Mouse (Mus musculus): ENCODE data around the gene Rbm42. TPM values are rescaled to one million over a fixed set of nuclear protein-coding genes. Genes with fewer than 3 reads are reported as not detected.

Rbm42 gene
- polyA plus RNA-seq, 1 experiment from 2014 or later: 58.0 TPM

DNA sequence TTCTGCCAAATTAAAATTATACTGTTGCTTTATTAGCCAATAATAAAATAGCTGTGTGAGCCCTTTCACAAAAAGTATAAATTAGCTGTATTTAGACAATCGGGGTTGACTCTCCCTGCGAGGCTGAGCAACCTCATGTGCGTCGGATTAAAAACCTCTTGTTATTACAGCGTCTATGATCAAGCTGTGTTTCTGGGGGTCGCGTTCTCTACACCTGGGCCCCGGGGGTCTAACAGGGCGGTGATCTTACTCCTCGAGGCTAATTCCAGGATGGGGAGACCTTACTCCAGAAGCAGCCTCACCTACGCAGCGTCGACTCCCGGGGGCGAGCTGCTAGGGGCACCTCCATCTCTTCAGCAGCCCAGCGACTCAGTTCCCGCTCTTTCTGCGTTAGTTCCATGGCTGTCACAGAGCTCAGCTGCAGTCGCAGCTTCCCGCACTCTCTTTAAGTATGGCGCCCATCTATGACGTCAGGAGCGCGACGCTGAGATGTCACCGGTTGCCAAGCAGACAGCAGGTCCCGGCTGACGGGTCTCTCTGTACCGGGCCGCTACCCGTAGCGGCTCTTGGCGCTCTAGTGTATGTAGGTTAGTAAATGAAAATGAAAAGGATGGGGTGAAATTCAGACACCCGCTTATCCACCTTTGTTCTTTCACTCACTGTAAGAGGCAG is 14.5 kb upstream of the Rbm42 start, which contains the start of gene Haus5:
TSS of gene Haus5 (minus strand) at position 466 of the 672 bp plus-strand sequence.
- under 1% methylated on average over 34 of the region's 34 CpGs for WGBS (ENCODE audit: insufficient replicate concordance)
- Histone ChIP-seq H3K9ac (peak within 1 kb of the TSS; percentile 87), H3K4me3 (replicated peaks) (peak within 1 kb of the TSS; percentile 80), H3K9me3 (replicated peaks) (no peaks in the 10 kb centered on the region), H3K27ac (peak within 1 kb of the TSS; percentile 76), H3K36me3 (peaks cover 38% of the 10 kb centered on the region), H3K4me2 (peak within 1 kb of the TSS; percentile 87), H3K27me3 (no peaks in the 10 kb centered on the region), H3K4me1 (replicated peaks) (peaks cover 21% of the 10 kb centered on the region)
- peak; percentile 80 for DNase-seq
- ATAC-seq (ENCODE audit: low read depth): peak; percentile 90

DNA sequence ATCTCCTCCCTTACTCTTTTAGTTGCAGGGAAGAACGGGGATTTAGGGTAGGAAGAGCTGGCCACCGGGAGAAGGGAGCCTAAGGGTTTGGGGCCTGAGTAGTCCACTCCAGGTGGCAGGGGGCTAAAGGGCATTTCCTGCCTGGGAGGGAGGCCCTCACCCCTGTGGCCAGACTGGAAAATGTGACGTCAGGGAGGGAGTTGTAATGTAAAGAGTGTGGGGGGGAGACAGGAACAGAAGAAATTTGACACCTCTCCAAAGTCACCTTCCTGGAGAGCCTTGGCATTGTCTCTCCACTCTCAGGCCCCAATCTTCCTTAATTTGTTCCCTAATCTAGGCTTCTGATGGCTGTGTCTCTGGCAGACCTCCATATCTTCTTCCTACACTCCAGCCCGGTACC is 11.0 kb downstream of the Rbm42 start:
- WGBS (ENCODE audit: insufficient replicate concordance): 20% methylated on average over 4 of the region's 4 CpGs
- no peak overlapping the region for H3K27ac ChIP-seq
- DNase-seq: no peak

DNA sequence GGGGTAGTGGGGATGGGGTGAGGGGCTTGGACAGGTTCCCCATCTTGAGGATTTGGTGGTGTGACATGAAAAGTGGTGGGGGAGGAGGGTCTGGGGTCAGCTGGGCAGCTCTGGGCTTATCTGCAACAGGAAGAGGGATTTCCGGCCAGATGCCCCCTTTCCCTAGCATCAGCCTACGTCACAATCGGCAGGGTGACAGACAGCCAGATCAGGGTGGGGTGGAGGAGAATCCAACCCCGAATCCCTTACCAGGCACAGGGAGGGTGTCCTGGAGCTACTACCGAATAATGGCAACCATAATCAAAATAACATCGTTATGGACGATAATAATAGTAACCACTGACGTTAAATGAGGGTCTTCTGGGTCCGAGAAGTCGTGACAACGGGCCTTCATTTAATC is 13.7 kb downstream of the Rbm42 start:
- Histone ChIP-seq H3K9ac (no peak overlapping the region), H3K27me3 (peaks cover 57% of the 10 kb centered on the region), H3K9me3 (replicated peaks) (no peaks in the 10 kb centered on the region), H3K4me3 (replicated peaks) (no peak overlapping the region), H3K4me2 (0 out of 2 replicates have a peak overlapping the region, but pooled peaks have one; percentile 4), H3K27ac (no peak overlapping the region), H3K4me1 (replicated peaks) (peaks cover 18% of the 10 kb centered on the region), H3K36me3 (peaks cover 14% of the 10 kb centered on the region)
- no peak for DNase-seq
- WGBS (ENCODE audit: insufficient replicate concordance): 10% methylated on average over 11 of the region's 11 CpGs
- no peak for ATAC-seq (ENCODE audit: low read depth)

More for the DNA sequence above, 11.0 kb downstream of the Rbm42 start:
- Histone ChIP-seq H3K27me3 (peaks cover 31% of the 10 kb centered on the region), H3K4me2 (no peak overlapping the region), H3K9ac (no peak overlapping the region), H3K9me3 (replicated peaks) (no peaks in the 10 kb centered on the region), H3K4me1 (replicated peaks) (peaks cover 13% of the 10 kb centered on the region), H3K4me3 (replicated peaks) (no peak overlapping the region), H3K36me3 (peaks cover 41% of the 10 kb centered on the region)
- no peak for ATAC-seq (ENCODE audit: low read depth)

DNA sequence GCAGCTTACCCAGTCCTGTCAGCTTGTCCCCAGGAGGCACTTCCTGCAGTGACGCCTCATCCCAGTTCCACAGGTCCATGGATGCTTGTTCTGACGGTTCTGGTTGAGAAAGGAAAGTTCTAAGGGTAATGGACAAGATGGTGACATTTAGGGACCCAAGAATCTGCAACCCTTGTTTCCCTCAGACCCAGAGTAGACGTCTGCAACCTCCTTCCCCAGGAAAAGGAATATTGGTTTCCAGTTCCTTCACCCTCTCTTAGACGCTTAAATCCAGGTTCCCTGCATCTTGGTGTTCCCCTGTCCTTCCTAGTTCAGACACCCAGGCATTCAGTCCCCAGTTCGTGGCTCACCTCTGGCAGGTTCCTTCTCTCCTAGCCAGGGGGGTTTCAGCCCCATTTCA is 14.4 kb downstream of the Rbm42 start, which contains the start of gene Etv2:
TSS of gene Etv2 (minus strand) at position 101 of the 400 bp plus-strand sequence.
- 4% methylated on average over 5 of the region's 5 CpGs for WGBS (ENCODE audit: insufficient replicate concordance)
- DNase-seq: no peak
- H3K27me3 ChIP-seq: peaks cover 63% of the 10 kb centered on the region
- H3K27ac ChIP-seq: no peak within 1 kb of the TSS
- no peak within 1 kb of the TSS for H3K9ac ChIP-seq
- peaks cover 7% of the 10 kb centered on the region for H3K36me3 ChIP-seq
- H3K9me3 ChIP-seq (replicated peaks): no peaks in the 10 kb centered on the region
- ATAC-seq (ENCODE audit: low read depth): no peak
- peak within 1 kb of the TSS; percentile 22 for H3K4me3 ChIP-seq (replicated peaks)
- H3K4me1 ChIP-seq (replicated peaks): peaks cover 18% of the 10 kb centered on the region
- peak within 1 kb of the TSS; percentile 46 for H3K4me2 ChIP-seq

DNA sequence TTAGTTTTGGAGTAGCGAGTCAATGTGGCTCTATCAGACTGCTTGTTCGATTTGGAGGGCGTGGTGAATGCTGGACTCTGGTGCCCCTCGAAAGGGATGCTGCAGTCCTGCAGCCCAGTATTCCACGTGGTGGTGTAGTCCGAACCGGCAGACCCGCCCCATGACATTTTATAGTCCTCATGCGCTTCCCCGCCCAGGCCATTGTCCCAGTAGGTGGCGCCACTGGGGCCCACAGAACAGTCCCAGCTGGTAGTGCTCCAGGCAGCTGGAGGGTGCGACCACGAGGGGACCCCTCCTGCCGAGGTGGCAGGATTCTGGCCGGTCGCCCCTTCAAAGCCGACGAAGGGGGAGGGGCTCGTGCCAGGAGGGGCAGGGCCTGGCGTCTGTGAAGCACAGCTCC is 15.5 kb downstream of the Rbm42 start:
- H3K9me3 ChIP-seq (replicated peaks): no peaks in the 10 kb centered on the region
- WGBS (ENCODE audit: insufficient replicate concordance): 2% methylated on average over 20 of the region's 20 CpGs
- peak overlapping the region; percentile 46 for H3K4me2 ChIP-seq
- peaks cover 74% of the 10 kb centered on the region for H3K27me3 ChIP-seq
- H3K4me3 ChIP-seq (replicated peaks): peak overlapping the region; percentile 22
- DNase-seq (peak; percentile 63), ATAC-seq (ENCODE audit: low read depth) (peak; percentile 68)
- no peak overlapping the region for H3K9ac ChIP-seq
- H3K27ac ChIP-seq: no peak overlapping the region
- no peaks in the 10 kb centered on the region for H3K36me3 ChIP-seq
- H3K4me1 ChIP-seq (replicated peaks): peaks cover 18% of the 10 kb centered on the region

DNA sequence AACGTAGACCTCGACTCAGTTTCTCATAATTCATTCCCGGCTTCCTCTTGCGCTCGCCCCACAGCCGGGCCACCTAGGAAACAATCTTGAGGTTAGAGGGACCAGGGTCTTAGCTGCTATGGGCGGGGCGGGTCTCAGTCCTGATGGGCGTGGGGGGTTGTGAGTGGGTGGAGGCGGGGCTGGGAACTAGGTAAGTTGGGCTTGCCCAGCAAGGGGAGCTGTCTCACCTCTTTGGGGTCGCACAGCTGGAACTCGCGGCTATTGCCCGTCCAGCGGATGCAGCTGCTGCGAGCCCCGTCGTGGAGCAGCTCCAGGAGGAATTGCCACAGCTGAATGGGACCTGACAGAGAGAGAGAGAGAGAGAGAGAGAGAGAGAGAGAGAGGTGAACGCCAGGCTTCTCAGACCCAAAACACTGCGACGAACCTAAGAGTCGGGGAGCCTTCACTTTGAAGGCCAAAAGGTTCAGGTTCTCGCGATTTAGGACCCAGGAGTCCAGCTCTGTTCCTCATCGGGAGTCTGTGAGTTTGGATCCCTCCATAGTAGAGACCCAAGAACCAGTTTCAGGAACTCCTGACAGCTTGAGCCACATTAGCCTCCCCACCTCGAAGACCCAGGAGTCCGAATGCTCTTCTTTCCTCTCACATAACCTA is 16.2 kb downstream of the Rbm42 start:
- Histone ChIP-seq H3K4me2 (0 out of 2 replicates have a peak overlapping the region, but pooled peaks have one; percentile 46), H3K27ac (no peak overlapping the region), H3K9me3 (replicated peaks) (no peaks in the 10 kb centered on the region), H3K27me3 (peaks cover 81% of the 10 kb centered on the region), H3K4me3 (replicated peaks) (no peak overlapping the region), H3K4me1 (replicated peaks) (peaks cover 16% of the 10 kb centered on the region), H3K9ac (no peak overlapping the region), H3K36me3 (no peaks in the 10 kb centered on the region)
- 25% methylated on average over 27 of the region's 27 CpGs for WGBS (ENCODE audit: insufficient replicate concordance)
- 0 out of 2 replicates have a peak, but pooled peaks have one; percentile 7 for ATAC-seq (ENCODE audit: low read depth)
- no peak for DNase-seq

DNA sequence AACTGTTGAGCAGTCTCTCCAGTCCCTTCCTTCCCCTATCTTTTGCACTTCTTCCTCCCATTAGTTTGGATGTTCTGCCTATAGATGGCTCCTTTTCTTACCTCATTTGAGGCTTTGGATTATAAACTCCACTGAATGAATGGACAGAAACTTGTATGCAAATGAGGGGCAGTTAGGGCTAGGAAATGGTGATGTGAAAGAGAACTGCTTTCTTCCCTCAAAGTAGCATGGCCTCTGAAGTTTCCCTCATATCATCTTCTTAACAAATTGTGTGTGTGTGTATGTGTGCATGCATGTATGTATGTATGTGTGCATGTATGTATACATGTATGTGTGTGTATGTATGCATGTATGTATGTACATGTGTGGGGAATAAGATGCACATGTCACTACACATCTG is 21.1 kb downstream of the Rbm42 start:
- Histone ChIP-seq H3K27me3 (peaks cover 51% of the 10 kb centered on the region), H3K4me3 (replicated peaks) (no peak overlapping the region), H3K4me2 (no peak overlapping the region), H3K36me3 (peaks cover 7% of the 10 kb centered on the region), H3K4me1 (replicated peaks) (peaks cover 23% of the 10 kb centered on the region), H3K9ac (no peak overlapping the region), H3K9me3 (replicated peaks) (no peaks in the 10 kb centered on the region), H3K27ac (no peak overlapping the region)
- no peak for ATAC-seq (ENCODE audit: low read depth)
- no peak for DNase-seq

DNA sequence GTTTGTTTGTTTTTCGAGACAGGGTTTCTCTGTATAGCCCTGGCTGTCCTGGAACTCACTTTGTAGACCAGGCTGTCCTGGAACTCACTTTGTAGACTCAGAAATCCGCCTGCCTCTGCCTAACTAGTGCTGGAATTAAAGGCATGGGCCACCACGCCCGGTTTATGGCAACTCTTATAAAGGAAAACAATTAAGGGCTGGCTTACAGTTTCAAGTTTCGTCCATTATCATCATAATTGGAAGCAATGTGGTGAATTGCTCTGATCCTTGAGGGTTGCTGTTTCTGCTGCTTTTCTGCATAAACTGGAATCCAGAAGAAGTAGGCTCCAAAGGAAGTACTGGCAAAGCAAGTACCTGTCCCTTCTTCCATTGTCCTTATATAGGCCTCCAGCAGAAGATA is 23.5 kb downstream of the Rbm42 start:
- Histone ChIP-seq H3K36me3 (peaks cover 31% of the 10 kb centered on the region), H3K9ac (no peak overlapping the region), H3K4me2 (peak overlapping the region; percentile 65), H3K4me1 (replicated peaks) (peaks cover 32% of the 10 kb centered on the region), H3K4me3 (replicated peaks) (0 out of 2 replicates have a peak overlapping the region, but pooled peaks have one; percentile 89), H3K9me3 (replicated peaks) (no peaks in the 10 kb centered on the region), H3K27ac (no peak overlapping the region), H3K27me3 (peaks cover 28% of the 10 kb centered on the region)
- no peak for DNase-seq
- WGBS (ENCODE audit: insufficient replicate concordance): 71% methylated on average over 5 of the region's 5 CpGs
- no peak for ATAC-seq (ENCODE audit: low read depth)

DNA sequence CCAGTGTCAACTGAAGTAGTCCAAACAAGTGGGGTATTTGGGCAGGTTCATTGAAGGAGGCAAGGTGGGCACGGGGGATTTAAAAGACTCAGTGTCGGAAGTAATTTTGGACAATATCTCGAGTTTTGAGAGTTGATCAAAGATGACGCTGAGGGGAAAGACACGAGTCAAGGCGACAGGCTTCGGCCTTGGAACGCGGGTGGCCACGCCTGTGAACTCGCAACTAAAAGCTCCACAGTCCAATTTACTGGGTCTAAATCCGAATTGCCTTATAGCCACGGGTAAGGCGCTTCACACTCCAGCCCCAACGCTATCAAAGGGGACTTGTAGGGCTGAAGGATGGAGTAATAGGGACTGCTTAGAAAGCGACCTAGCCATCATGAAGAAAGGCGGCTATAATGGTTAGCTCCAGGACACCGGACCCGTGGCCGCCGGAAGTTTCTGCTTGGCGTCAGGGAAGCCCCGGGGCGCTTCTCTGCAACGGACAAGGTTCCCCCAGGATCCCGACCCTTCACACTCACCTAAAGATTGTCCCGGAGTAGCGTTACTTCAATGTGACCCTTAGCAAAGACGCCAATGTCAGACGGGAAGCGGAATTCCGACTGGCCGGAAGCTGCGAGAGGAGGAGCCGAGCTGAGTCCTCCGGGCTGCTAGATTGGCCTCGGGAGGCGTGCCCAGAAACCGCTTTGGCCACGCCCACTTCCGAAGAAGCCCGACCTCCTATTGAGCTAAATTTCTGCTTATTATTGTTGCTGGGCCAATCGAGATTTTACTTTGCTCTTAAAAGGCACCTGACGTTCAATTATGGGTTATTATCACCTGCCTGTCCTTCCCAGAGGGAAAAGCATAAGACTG is 24.4 kb downstream of the Rbm42 start, which contains the start of gene Cox6b1:
TSS of gene Cox6b1 (minus strand) at position 622 of the 855 bp plus-strand sequence.
- Histone ChIP-seq H3K9ac (peak within 1 kb of the TSS; percentile 89), H3K4me2 (peak within 1 kb of the TSS; percentile 87), H3K4me3 (replicated peaks) (peak within 1 kb of the TSS; percentile 89), H3K27me3 (peaks cover 20% of the 10 kb centered on the region), H3K27ac (peak within 1 kb of the TSS; percentile 74), H3K9me3 (replicated peaks) (no peaks in the 10 kb centered on the region), H3K4me1 (replicated peaks) (peaks cover 35% of the 10 kb centered on the region), H3K36me3 (peaks cover 38% of the 10 kb centered on the region)
- under 1% methylated on average over 44 of the region's 44 CpGs for WGBS (ENCODE audit: insufficient replicate concordance)
- ATAC-seq (ENCODE audit: low read depth): peak; percentile 87
- peak; percentile 88 for DNase-seq

DNA sequence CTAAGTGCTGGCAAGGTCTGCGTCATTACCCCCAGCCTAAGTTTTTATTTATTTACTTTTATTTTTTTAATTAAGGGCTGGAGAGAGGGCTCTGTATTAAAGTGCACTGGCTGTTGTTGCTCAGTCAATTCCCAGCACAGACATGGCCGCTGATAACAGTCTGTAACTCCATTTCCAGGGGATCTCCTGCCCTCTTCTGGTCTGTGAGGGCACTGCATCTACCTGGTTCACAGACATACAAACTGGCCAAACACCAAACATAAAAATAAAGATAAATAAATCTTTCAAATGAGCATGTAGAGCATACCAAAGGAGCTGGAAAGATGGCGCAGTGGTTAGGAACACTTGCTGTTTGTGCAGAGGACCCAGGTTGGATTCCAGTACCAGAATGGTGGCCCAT is 30.9 kb downstream of the Rbm42 start:
- Histone ChIP-seq H3K4me1 (replicated peaks) (peaks cover 36% of the 10 kb centered on the region), H3K27ac (no peak overlapping the region), H3K9ac (no peak overlapping the region)

DNA sequence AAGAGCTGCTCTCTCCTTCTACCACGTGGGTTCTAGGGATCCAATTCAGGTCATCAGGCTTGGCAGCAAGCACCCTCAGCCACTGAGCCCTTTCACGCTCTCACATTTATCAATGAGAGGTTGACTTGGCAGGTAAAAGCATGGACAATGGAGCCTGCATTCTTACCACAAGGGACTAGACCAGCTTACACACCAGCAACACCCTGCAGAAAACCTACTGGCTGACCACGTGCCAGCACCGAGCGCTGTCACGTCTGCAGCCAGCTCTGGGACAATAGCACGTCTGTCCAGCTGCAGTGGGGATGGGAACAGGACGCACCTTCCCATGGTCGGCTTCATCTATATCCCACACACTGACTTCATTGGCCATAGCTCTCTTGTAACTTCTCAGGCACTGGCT is 31.5 kb downstream of the Rbm42 start:
- no peak overlapping the region for H3K4me2 ChIP-seq
- H3K36me3 ChIP-seq: peaks cover 79% of the 10 kb centered on the region
- H3K4me1 ChIP-seq (replicated peaks): peaks cover 37% of the 10 kb centered on the region
- ATAC-seq (ENCODE audit: low read depth) (no peak), DNase-seq (no peak)
- no peaks in the 10 kb centered on the region for H3K9me3 ChIP-seq (replicated peaks)
- no peak overlapping the region for H3K4me3 ChIP-seq (replicated peaks)
- 89% methylated on average over 9 of the region's 9 CpGs for WGBS (ENCODE audit: insufficient replicate concordance)
- H3K27me3 ChIP-seq: no peaks in the 10 kb centered on the region
- H3K27ac ChIP-seq: no peak overlapping the region
- H3K9ac ChIP-seq: no peak overlapping the region

More for the DNA sequence above, 30.9 kb downstream of the Rbm42 start:
- 71% methylated on average over 3 of the region's 3 CpGs for WGBS (ENCODE audit: insufficient replicate concordance)
- Histone ChIP-seq H3K9me3 (replicated peaks) (no peaks in the 10 kb centered on the region), H3K4me2 (no peak overlapping the region), H3K27me3 (no peaks in the 10 kb centered on the region), H3K4me3 (replicated peaks) (no peak overlapping the region), H3K36me3 (peaks cover 85% of the 10 kb centered on the region)
- DNase-seq (peak; percentile 36), ATAC-seq (ENCODE audit: low read depth) (no peak)
